Mouse (Mus musculus) erythroblast, embryonic 14.5 days (primary cell): ENCODE data around the gene Card6.

Source experiments
- GATA1 ChIP-seq: IDR thresholded peaks from 2 replicates; pipeline ENCODE4 v1.6.1; 2012; ENCODE audit warnings: low read length, inconsistent platforms, mixed read lengths
- TAL1 ChIP-seq: IDR thresholded peaks from 3 replicates; pipeline ENCODE4 v1.6.1; 2012; ENCODE audit warnings: low read length, inconsistent platforms, mixed read lengths

DNA sequence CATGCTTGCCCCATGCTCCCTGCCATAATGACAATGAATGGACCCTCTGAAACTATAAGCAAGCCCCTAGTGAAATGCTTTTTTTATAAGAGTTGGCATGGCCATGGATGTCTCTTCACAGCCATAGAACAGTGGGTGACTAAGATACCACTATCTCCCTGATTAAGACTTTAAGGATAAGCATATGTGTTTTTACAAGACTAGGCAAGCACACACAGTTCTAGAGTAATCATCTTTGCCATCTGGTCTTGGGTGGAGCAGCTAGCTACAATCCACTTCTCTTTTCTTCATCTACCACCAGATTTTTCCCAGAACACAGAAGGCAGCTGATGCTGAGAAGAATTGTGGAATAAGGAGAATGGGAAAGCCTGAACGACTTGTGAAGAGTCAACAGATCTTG lies 27.1 kb downstream of the Card6 start:
- TF ChIP-seq GATA1 (no peak), TAL1 (no peak)
